Mouse (Mus musculus) cerebellum, postnatal 25 days (tissue): ENCODE results near the gene Creb1.
"Not testable (repeated sequence)": the region's sequence is repeated elsewhere in the genome, so short reads cannot be mapped to it uniquely, and the experiment has no call there.

Experiments used
- DNase-seq, 2 experiments: peaks; one replicate each; pipeline ENCODE4 v3.0.0; 2021; ENCODE audit warnings: mixed read lengths in 2 of 2

Gene Creb1

GRCm38 (mm10) chr1:64543750-64544149 lies 11.3 kb downstream of the Creb1 start:
- no peak for DNase-seq

DNA sequence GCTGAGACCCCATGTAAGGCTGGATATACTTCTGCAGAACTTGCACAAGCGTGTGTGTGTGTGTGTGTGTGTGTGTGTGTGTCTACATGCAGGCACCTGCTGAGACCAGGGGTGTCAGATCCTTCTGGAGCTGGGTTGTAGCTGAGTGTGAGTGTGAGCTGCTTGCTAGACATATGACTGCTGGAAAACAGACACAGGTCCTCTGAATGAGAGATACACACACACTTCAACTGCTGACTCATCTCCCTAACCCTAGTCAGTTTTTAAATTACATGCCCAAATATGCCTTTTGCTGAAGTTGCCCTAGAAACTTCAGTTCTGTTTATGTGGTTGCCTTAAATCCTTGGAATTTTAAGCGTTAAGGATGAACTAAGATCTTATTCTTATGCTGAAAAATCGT lies 13.6 kb downstream of the Creb1 start:
- no peak for DNase-seq

DNA sequence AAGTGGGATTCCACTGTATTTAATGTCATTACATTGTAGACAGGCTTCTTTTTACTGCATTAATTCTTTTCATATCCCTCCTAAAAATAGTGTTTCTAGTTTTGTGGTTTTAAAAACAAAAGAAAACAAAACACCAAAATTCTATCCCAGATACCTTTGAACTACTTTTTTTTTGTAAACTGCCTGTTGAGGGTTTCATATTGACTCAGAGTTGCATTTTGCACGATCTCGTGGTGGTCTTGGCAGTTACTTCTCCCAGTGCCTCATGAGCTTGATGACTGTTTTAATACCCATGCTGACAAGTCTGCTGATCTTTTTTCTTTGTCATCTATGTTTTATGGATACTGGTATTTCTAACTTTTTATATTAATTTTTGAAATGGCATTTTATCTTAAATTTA lies 16.9 kb downstream of the Creb1 start:
- DNase-seq: no peak

DNA sequence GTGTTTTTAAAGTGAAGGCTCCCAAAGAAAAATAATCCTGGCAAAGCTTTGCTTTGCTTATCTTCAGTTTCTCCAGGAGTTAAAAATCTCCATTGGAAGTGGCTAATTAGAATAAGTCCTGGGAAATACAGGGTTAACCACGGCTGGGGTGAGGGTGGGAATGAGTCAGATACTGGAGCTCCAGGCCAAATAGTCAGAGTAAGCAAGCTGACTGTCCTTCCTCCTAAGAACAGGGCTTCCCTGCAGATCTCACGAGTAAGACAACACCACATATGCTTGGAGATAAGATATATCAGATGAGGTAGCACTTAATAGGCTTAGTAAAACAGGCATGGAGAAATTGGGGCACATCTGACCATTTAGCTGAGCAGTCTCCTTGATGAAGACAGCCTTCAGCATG lies 19.5 kb downstream of the Creb1 start:
- DNase-seq: no peak

- DNase-seq: no peak
Observed at GRCm38 (mm10) chr1:64560105-64560504, 27.7 kb downstream of the Creb1 start.

DNA sequence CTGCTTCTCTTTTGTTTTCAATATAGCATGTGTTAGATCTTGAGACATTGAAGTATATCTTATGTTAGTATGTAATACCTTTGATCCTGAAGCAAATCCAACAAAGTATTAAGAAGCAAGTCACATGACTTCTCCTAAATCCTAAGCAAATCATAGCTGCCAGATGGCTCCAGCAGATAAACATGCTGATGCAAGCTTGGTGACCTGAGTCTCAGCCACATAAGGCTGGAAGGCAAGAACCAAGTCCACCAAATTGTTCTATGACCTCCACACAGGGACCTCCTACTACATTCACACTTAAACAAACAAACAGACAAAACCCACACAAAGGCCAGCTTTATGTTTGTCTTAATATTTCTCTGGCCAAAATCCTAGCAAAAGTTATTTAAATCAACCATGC lies 35.8 kb downstream of the Creb1 start:
- no peak for DNase-seq

- no peak for DNase-seq
Observed at GRCm38 (mm10) chr1:64576022-64576421, 43.6 kb downstream of the Creb1 start.

GRCm38 (mm10) chr1:64576732-64577131 lies 44.3 kb downstream of the Creb1 start:
- no peak for DNase-seq

DNA sequence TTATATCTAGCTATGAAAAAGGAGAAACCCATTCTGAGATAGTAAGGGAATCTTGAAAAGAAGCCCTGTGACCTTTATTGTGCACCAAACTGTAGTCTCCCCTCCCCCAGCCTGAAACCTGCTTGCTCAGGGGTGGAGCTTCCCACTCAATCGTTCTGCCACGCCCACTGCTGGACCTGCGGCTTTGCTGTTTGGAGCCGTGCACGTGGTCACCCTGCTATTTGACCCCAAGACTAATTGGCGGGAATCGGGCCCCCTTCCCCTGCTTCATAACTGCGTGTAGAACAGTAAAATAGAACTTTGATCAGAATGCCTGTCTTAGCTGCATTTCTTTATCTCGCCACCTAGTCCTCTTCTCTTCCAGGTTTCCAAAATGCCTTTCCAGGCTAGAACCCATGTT lies 45.5 kb downstream of the Creb1 start:
- not testable (repeated sequence) for DNase-seq

GRCm38 (mm10) chr1:64578801-64579200 lies 46.4 kb downstream of the Creb1 start:
- DNase-seq: no peak

DNA sequence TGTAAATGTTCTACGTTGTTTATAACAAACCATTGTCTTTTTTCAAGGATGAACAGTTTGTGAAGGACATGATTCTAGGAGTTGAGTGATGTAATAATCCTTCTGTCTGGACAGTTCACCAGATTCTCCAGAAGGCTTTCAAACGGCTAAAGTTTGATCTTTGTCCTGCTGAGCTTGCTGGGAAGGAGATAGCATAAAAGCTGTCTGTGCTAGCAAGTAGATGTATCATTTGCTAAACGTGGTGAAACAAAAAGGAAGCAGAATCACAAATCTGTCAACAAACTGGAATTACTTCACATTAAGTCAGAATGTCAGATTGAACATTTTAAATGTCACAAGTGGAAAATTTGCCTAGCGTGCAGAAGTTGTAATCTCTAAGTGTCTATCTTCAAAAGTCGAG lies 66.5 kb downstream of the Creb1 start:
- DNase-seq: no peak

DNA sequence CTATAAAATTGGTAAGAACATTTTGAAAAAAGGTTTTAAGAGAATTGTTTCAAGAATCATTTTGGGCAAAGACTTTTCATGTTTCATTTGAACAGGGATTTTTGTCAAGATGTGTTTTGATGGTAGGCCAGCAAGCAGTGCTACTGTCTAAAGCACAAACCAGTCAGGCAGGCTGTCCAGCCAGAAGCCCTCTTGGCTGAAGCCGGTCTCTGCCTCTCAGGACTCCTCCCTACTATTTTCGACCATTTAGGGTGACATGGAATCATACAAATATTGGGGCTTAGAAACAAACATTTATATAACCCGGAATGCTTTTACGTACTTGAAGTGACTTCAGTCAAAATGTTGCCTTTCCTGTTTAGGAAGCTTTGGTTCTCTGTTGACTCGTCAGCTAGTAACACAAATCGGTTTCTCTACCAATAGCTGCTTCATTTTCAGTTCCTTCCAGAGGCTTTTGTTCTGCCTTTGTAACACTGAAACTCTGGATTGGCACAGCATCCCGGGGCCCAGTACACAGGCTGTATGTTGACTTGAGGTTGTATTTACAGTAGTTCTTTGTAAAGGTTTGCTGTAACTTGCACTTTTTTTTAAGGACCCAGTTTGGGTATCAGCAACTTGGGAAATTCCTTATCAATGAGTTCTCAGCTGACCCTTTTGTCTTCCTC lies 68.1 kb downstream of the Creb1 start:
- no peak for DNase-seq

GRCm38 (mm10) chr1:64601242-64601842 lies 68.9 kb downstream of the Creb1 start:
- no peak for DNase-seq

DNA sequence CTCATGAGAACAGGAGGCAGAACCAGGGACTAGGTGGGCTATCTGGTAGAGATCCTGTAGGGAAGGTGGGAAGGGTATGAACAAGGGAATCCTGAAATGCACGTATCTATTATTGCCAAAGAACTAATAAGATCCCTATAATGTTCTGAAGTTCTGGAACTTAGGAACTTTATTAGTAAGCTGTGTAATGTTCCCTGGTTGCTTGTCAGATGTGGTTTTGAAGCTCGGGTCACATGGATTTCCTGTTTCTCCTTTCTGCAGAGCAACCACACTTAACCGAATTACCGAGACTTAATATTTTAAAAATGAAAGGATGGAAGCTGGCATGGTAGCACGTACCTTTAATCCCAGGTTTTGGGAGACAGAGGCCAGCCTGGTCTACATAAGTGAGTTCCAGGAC lies 70.9 kb downstream of the Creb1 start:
- no peak for DNase-seq

GRCm38 (mm10) chr1:64609145-64609544 lies 76.7 kb downstream of the Creb1 start:
- no peak for DNase-seq

GRCm38 (mm10) chr1:64609976-64610375 lies 77.5 kb downstream of the Creb1 start:
- DNase-seq: no peak

DNA sequence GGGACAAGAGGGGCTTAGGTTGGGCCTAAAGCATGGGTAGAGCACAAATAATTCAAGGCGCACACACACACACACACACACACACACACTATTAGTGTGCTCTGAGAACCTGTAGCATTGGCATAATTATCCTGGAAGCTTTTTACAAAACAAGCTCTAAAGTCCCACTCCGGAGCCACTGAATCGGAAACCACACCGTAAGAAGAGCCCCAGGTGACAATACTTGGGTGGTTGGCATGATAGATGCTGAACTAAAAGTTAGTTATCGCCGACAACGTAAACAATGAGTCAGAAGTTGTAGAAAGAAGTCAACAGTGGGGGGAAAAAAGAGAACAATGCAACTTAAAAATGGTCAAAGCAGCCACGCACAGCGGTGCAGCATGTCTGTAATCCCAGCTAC lies 81.9 kb downstream of the Creb1 start:
- DNase-seq: no peak

- no peak for DNase-seq
Observed at GRCm38 (mm10) chr1:64614801-64615345, 82.4 kb downstream of the Creb1 start.

GRCm38 (mm10) chr1:64615531-64615991 lies 83.1 kb downstream of the Creb1 start:
- DNase-seq: no peak

- no peak for DNase-seq
Observed at GRCm38 (mm10) chr1:64616076-64616475, 83.6 kb downstream of the Creb1 start.

- DNase-seq: no peak
Observed at GRCm38 (mm10) chr1:64616531-64616880, 84.1 kb downstream of the Creb1 start.

- peak; percentile 93 to 95 for DNase-seq
Observed at GRCm38 (mm10) chr1:64616881-64617714, 84.7 kb downstream of the Creb1 start, which contains the start of gene Mettl21a. Gene Mettl21a, minus strand, starts transcription at chr1:64617242.

DNA sequence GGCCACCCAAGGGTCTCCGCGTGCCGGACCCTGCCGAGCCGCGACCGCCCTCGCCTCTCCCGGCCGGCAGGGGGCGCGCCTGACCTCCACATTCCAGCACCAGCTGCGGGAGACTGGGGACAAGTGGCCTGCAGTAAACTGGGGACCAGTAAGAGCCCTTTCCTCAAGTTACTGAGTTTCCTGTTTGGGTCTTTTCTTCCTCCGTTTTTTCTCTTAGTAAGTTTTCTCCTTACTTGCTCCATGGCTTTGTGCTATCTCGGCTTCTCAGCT lies 85.2 kb downstream of the Creb1 start:
- DNase-seq: peak; percentile 90 to 92

- no peak for DNase-seq
Observed at GRCm38 (mm10) chr1:64618226-64618625, 85.8 kb downstream of the Creb1 start.
